Mouse (Mus musculus) heart, embryonic 15.5 days (tissue): ENCODE measurements around the gene Dynll2. TPM values are rescaled to one million over a fixed set of nuclear protein-coding genes. Genes with fewer than 3 reads are reported as not detected.

ENCODE experiments used
- ATAC-seq: fragments of 200-750 bp; cut with Nextera tagmentation; replicated peaks from 2 replicates; pipeline ENCODE4 v1.8.0; 2017; ENCODE audit warnings: low read depth, moderate TSS enrichment; ENCODE audit not compliant: insufficient number of reproducible peaks, insufficient read depth, low FRiP score
- H3K27ac ChIP-seq: fragments of 300-500 bp; sonication (generic); 2 replicates; pipeline ENCODE4 v1.5.1; 2015; ENCODE audit warnings: mild to moderate bottlenecking, inconsistent platforms
- H3K27me3 ChIP-seq: fragments of 300-500 bp; sonication (generic); 2 replicates; pipeline ENCODE4 v1.6.1; 2015; ENCODE audit warnings: inconsistent platforms
- H3K36me3 ChIP-seq: fragments of 300-500 bp; sonication (generic); 2 replicates; pipeline ENCODE4 v1.6.1; 2015; ENCODE audit warnings: mild to moderate bottlenecking, inconsistent platforms
- H3K4me1 ChIP-seq: fragments of 300-500 bp; sonication (generic); replicated peaks from 2 replicates; pipeline ENCODE4 v1.6.1; 2015; ENCODE audit warnings: inconsistent platforms
- H3K4me2 ChIP-seq: fragments of 300-500 bp; sonication (generic); 2 replicates; pipeline ENCODE4 v1.6.1; 2015; ENCODE audit warnings: inconsistent platforms, mild to moderate bottlenecking, moderate library complexity
- H3K4me3 ChIP-seq: fragments of 300-500 bp; sonication (generic); 2 replicates; pipeline ENCODE4 v1.5.1; 2015; ENCODE audit warnings: mild to moderate bottlenecking, inconsistent platforms
- H3K9ac ChIP-seq: fragments of 300-500 bp; sonication (generic); 2 replicates; pipeline ENCODE4 v1.6.1; 2015; ENCODE audit warnings: mild to moderate bottlenecking, inconsistent platforms
- H3K9me3 ChIP-seq: fragments of 300-500 bp; sonication (generic); replicated peaks from 2 replicates; pipeline ENCODE4 v1.6.1; 2016; ENCODE audit warnings: inconsistent platforms
- WGBS: fragments of 180-500 bp; shearing (Covaris S2); methylation state at CpG from one replicate; pipeline ENCODE4 v1.1.7; 2015; ENCODE audit warnings: mixed read lengths; 5-methylcytosine and 5-hydroxymethylcytosine counted together
- polyA plus RNA-seq: library from polyadenylated mRNA; unstranded; fragments of >200 nt; fragmentation: Nextera tagmentation; extraction: Ambion mirVana; gene quantifications from 2 replicates; pipeline ENCODE4 v1.2.1, GENCODE M21; 2015

Gene Dynll2
- polyA plus RNA-seq, result 23.1 and 24.9 TPM in 2 replicates

GRCm38 (mm10) chr11:87986831-87987793 is at the start of gene Dynll2:
Dynll2 (minus strand) TSS chr11:87987533.
- Histone ChIP-seq H3K4me2 (peak within 1 kb of the TSS; percentile 71), H3K4me1 (peaks cover 34% of the 10 kb centered on the region), H3K27ac (peak within 1 kb of the TSS; percentile 94), H3K36me3 (peaks cover 15% of the 10 kb centered on the region), H3K4me3 (peak within 1 kb of the TSS; percentile 91), H3K9me3 (no peaks in the 10 kb centered on the region), H3K27me3 (no peaks in the 10 kb centered on the region), H3K9ac (peak within 1 kb of the TSS; percentile 97)
- under 1% methylated on average over 97 of the region's 107 CpGs for WGBS
- ATAC-seq, result peak; percentile 94

- no peak; the same call in 1 of the 2 replicates for ATAC-seq
- Histone ChIP-seq H3K4me3 (no peak overlapping the region), H3K27me3 (no peaks in the 10 kb centered on the region), H3K27ac (peak overlapping the region; percentile 82), H3K36me3 (no peaks in the 10 kb centered on the region), H3K4me2 (no peak overlapping the region), H3K9ac (peak overlapping the region; percentile 11; the same call in 1 of the 2 replicates), H3K9me3 (no peaks in the 10 kb centered on the region), H3K4me1 (peaks cover 11% of the 10 kb centered on the region)
- 53% methylated on average over 10 of the region's 10 CpGs for WGBS
Measured at GRCm38 (mm10) chr11:88036761-88037251, 49.5 kb upstream of the Dynll2 start.

GRCm38 (mm10) chr11:88035970-88036369 is 48.6 kb upstream of the Dynll2 start:
- Histone ChIP-seq H3K4me1 (peaks cover 11% of the 10 kb centered on the region), H3K9ac (no peak overlapping the region), H3K36me3 (no peaks in the 10 kb centered on the region), H3K9me3 (no peaks in the 10 kb centered on the region), H3K27ac (no peak overlapping the region), H3K27me3 (no peaks in the 10 kb centered on the region), H3K4me3 (no peak overlapping the region), H3K4me2 (no peak overlapping the region)
- no peak for ATAC-seq
- 72% methylated on average over 7 of the region's 7 CpGs for WGBS

DNA sequence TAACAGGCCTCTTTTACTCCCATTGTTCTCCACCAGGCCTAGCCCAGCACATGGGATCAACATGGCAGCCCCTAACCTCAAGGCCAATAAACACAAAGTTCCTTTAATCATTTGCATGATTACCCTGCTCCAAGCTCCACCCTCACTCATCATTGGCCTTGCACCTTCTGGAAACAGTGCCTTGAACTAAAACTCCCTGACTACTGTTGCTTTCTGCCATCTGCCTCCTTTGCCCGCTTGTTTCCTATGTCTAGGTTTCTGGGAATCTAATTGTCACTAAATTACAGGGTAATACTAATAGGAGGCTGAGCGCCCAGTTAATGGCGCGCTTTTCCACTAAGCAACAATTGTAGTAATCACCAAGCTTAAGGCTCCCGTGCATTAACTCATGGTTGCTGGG is 44.4 kb upstream of the Dynll2 start:
- ATAC-seq, result no peak
- Histone ChIP-seq H3K36me3 (no peaks in the 10 kb centered on the region), H3K27me3 (no peaks in the 10 kb centered on the region), H3K4me2 (no peak overlapping the region), H3K27ac (no peak overlapping the region), H3K4me3 (no peak overlapping the region), H3K9me3 (no peaks in the 10 kb centered on the region), H3K9ac (no peak overlapping the region), H3K4me1 (peaks cover 12% of the 10 kb centered on the region)
- WGBS, result 88% methylated on average over 5 of the region's 5 CpGs

- WGBS, result 65% methylated on average over 2 of the region's 2 CpGs
- no peak overlapping the region for H3K27ac ChIP-seq
- H3K4me2 ChIP-seq, result no peak overlapping the region
- H3K36me3 ChIP-seq, result no peaks in the 10 kb centered on the region
- H3K27me3 ChIP-seq, result no peaks in the 10 kb centered on the region
- no peak for ATAC-seq
- no peak overlapping the region for H3K9ac ChIP-seq
- peaks cover 10% of the 10 kb centered on the region for H3K4me1 ChIP-seq
- no peak overlapping the region for H3K4me3 ChIP-seq
- no peaks in the 10 kb centered on the region for H3K9me3 ChIP-seq
Measured at GRCm38 (mm10) chr11:88030836-88031235, 43.5 kb upstream of the Dynll2 start.

DNA sequence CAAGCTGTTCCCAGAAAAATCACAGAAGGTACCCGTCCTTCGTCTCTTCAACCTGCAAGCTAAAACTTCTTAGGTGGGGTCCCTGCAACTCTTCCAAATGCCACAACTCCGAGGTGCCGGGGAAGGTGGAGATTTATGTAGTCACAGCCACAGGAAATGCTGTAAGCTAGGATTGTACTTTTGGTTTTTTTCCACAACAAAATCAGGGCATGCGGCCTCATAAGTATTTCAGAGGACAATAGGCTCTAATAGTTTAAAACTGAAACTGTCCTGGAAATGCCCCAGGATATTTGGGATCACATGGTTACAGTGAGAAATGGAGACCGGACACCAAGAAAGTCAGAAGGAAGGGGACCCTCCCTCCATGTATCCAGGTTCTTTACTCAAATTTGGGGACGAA is 42.9 kb upstream of the Dynll2 start:
- no peak overlapping the region for H3K4me3 ChIP-seq
- no peaks in the 10 kb centered on the region for H3K36me3 ChIP-seq
- H3K27me3 ChIP-seq, result no peaks in the 10 kb centered on the region
- peaks cover 10% of the 10 kb centered on the region for H3K4me1 ChIP-seq
- H3K27ac ChIP-seq, result no peak overlapping the region
- WGBS, result 82% methylated on average over 7 of the region's 7 CpGs
- H3K4me2 ChIP-seq, result no peak overlapping the region
- ATAC-seq, result no peak
- H3K9me3 ChIP-seq, result no peaks in the 10 kb centered on the region
- H3K9ac ChIP-seq, result no peak overlapping the region

DNA sequence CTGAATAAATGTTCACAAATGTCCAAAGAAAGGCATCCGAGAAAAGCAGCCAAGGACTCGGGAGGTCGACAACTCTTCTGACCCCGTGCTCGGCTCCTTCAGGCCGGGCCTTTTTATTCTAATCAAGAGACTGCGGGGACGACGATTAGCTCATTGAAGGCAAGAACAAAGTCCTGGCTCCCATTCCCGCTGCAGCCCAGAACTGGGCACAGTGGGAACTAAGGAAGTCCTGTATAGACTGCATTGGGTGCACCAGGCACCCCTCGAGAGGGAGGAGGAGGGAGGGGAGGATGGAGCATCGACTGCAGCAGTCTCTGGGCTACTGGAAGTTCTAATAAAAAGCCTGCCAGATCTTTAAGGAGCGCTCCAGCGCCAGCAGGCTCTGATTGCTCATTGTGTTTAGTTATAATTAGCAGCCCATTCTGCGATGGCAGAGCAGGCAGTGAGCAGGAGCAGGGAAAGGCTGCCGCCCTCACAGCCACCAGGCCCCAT is 40.9 kb upstream of the Dynll2 start:
- Histone ChIP-seq H3K9ac (no peak overlapping the region), H3K4me3 (no peak overlapping the region), H3K27me3 (no peaks in the 10 kb centered on the region), H3K36me3 (no peaks in the 10 kb centered on the region), H3K27ac (peak overlapping the region; percentile 50), H3K4me2 (peak overlapping the region; percentile 36; the same call in 1 of the 2 replicates), H3K4me1 (peaks cover 10% of the 10 kb centered on the region), H3K9me3 (no peaks in the 10 kb centered on the region)
- WGBS, result 17% methylated on average over 16 of the region's 16 CpGs
- no peak for ATAC-seq

GRCm38 (mm10) chr11:88027391-88028035 is 40.2 kb upstream of the Dynll2 start:
- H3K27me3 ChIP-seq, result no peaks in the 10 kb centered on the region
- ATAC-seq, result no peak
- H3K36me3 ChIP-seq, result no peaks in the 10 kb centered on the region
- 0 out of 2 replicates have a peak overlapping the region, but pooled peaks have one; percentile 50 for H3K27ac ChIP-seq
- no peak overlapping the region for H3K4me2 ChIP-seq
- peaks cover 10% of the 10 kb centered on the region for H3K4me1 ChIP-seq
- H3K4me3 ChIP-seq, result no peak overlapping the region
- WGBS, result 75% methylated on average over 9 of the region's 9 CpGs
- H3K9me3 ChIP-seq, result no peaks in the 10 kb centered on the region
- no peak overlapping the region for H3K9ac ChIP-seq

DNA sequence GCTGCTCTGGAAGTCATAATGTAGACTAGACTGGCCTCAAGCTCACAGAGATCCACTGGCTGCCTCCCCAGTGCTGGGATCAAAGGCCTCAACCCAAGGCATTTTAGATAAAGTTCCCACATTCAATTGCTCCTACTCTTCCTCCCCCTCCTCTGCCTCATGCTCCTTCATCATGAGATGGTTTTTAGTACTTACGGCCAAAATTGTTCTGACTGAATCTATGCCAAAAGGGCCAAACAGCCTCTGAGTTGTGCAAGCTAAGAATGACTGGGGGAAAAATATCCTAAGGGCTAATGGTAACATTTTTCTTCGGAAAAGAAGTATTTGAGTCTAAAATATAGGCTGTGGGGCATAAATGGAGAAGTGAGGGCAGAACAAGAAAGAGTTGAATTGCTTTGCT is 36.6 kb upstream of the Dynll2 start:
- no peak overlapping the region for H3K4me2 ChIP-seq
- peaks cover 18% of the 10 kb centered on the region for H3K4me1 ChIP-seq
- no peak overlapping the region for H3K27ac ChIP-seq
- WGBS, result 67% methylated on average over 2 of the region's 2 CpGs
- no peaks in the 10 kb centered on the region for H3K9me3 ChIP-seq
- H3K9ac ChIP-seq, result no peak overlapping the region
- H3K36me3 ChIP-seq, result no peaks in the 10 kb centered on the region
- H3K27me3 ChIP-seq, result no peaks in the 10 kb centered on the region
- H3K4me3 ChIP-seq, result no peak overlapping the region
- no peak for ATAC-seq

DNA sequence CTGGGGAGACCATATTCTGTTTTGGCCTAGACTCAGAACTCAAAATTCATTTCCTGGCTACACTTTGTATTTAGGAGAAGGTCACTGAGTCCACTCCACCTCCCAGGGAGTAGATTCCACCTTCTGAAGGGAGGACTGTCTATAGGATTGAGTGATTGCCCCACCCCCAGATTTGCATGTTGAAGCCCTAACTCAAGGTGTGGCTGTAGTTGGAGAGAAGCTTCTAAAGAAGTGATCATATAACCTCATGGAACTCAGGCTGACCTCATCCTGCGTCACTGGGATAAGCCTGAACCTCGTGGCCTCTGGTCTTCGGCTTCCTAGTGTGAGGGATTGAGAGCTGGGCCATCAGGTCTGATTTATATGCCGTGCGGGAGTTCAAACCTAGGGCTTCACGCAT is 28.5 kb upstream of the Dynll2 start:
- Histone ChIP-seq H3K4me1 (peaks cover 15% of the 10 kb centered on the region), H3K27me3 (no peaks in the 10 kb centered on the region), H3K36me3 (no peaks in the 10 kb centered on the region), H3K27ac (no peak overlapping the region), H3K9ac (0 out of 2 replicates have a peak overlapping the region, but pooled peaks have one; percentile 2), H3K4me2 (no peak overlapping the region), H3K9me3 (no peaks in the 10 kb centered on the region), H3K4me3 (no peak overlapping the region)
- 80% methylated on average over 6 of the region's 6 CpGs for WGBS
- no peak for ATAC-seq

DNA sequence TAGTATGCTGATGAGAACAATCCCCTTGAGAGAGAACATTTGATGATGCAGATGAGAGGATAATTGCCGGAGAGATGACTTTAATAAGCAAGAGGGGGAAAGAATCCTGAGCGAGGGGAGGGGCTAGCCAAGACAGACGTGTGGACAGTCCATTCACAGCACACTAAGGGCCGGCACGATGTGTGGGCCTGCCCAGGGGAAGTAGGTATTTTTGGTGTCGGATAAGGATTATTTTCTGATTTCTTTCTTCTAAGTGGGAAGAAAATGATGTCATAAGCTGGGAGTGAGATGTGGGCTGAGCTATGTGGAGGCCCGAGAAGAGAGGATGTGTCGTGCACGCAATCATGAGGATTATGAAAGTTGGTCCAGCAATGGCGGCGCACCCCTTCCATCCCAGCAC is 27.8 kb upstream of the Dynll2 start:
- H3K4me1 ChIP-seq, result peaks cover 16% of the 10 kb centered on the region
- H3K9ac ChIP-seq, result no peak overlapping the region
- WGBS, result 76% methylated on average over 11 of the region's 11 CpGs
- no peaks in the 10 kb centered on the region for H3K27me3 ChIP-seq
- no peaks in the 10 kb centered on the region for H3K9me3 ChIP-seq
- no peak for ATAC-seq
- no peaks in the 10 kb centered on the region for H3K36me3 ChIP-seq
- H3K4me2 ChIP-seq, result no peak overlapping the region
- no peak overlapping the region for H3K27ac ChIP-seq
- no peak overlapping the region for H3K4me3 ChIP-seq
